Mouse (Mus musculus) kidney, adult 2 months (tissue): ENCODE measurements around the gene Susd4. TPM values are rescaled to one million over a fixed set of nuclear protein-coding genes. Genes with fewer than 3 reads are reported as not detected.

Source experiments
- DNase-seq: peaks from one replicate; pipeline ENCODE4 v3.0.0; 2021
- H3K27ac ChIP-seq: fragments of 200-500 bp; 2 replicates; pipeline ENCODE4 v1.5.1; 2012; ENCODE audit warnings: low read depth, low read length, control low read depth, inconsistent platforms; ENCODE audit not compliant: insufficient read depth
- H3K27me3 ChIP-seq: fragments of 200-500 bp; replicated peaks from 2 replicates; pipeline ENCODE4 v1.6.1; 2012; ENCODE audit warnings: mild to moderate bottlenecking, moderate library complexity, low read length, inconsistent platforms; ENCODE audit not compliant: control insufficient read depth, insufficient read depth
- H3K36me3 ChIP-seq: fragments of 200-500 bp; 2 replicates; pipeline ENCODE4 v1.6.1; 2012; ENCODE audit warnings: mild to moderate bottlenecking, moderate library complexity, low read length, inconsistent platforms; ENCODE audit not compliant: control insufficient read depth, insufficient read depth
- H3K4me1 ChIP-seq: fragments of 200-500 bp; 2 replicates; pipeline ENCODE4 v1.6.1; 2011; ENCODE audit warnings: low read length; ENCODE audit not compliant: control insufficient read depth, insufficient read depth
- H3K4me3 ChIP-seq: fragments of 200-500 bp; 2 replicates; pipeline ENCODE4 v1.5.1; 2011; ENCODE audit warnings: mild to moderate bottlenecking, low read depth, low read length, control low read depth; ENCODE audit not compliant: insufficient read depth
- CTCF ChIP-seq: fragments of 200-500 bp; conservative IDR thresholded peaks from 2 replicates; pipeline ENCODE4 v1.5.1; 2011; ENCODE audit warnings: low read depth, mild to moderate bottlenecking, control low read depth, low read length, moderate library complexity, mixed read lengths; ENCODE audit not compliant: insufficient read depth, insufficient read length
- POLR2A ChIP-seq: fragments of 200-500 bp; IDR thresholded peaks from one replicate; pipeline ENCODE4 v1.6.1; 2011; ENCODE audit warnings: low read depth, low read length, control low read depth
- WGBS: fragments of 180-500 bp; shearing (Covaris S2); methylation state at CpG from one replicate; pipeline ENCODE4 v1.1.7; 2018; 5-methylcytosine and 5-hydroxymethylcytosine counted together
- polyA plus RNA-seq: library from polyadenylated mRNA; depleted of rRNA; stranded (reverse); fragments of >200 nt; gene quantifications from 2 replicates; pipeline ENCODE4 v1.2.3, GENCODE M21; 2012; rRNA removed

The Susd4 gene
- polyA plus RNA-seq = 6.7 and 7.5 TPM in 2 replicates

DNA sequence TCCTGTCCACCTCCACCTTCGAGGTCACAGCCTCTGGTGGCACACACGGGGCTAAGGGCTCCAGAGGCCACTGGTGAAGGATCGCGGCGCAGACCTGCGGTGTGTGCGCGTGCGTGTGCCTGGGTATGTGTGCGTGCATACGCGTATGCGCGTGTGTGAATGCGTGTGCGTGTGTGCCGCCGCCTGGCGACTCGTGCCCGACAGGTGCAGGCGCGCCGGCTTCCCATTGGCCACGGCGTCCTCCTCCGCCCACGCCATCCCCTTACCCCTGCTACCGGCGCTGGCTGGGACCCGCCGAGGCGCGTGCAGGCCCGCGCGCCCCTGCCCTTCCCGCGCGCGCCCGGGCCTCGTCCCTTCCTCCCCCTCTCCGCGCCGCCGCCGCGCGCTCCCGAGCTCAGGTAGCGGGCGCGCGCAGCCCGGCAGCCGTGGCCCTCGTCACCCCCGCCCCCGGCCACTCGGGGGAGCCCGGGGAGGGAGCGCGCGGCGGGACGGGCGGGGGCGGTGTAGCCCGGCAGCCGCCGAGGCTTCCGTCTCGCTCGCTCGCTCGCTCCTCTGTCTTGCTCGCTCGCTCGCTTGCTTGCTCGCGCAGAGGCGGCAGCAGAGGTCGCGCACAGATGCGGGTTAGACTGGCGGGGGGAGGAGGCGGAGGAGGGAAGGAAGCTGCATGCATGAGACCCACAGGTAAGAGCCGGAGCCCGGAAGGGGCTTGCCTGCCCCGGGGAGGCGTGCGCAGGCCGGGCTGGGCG lies at the start of gene Susd4:
Gene Susd4 (plus strand): TSS at position 145 of the 746 bp plus-strand sequence.
- Histone ChIP-seq H3K27me3 (no peaks in the 10 kb centered on the region), H3K4me1 (no peaks in the 10 kb centered on the region; the same call in 1 of the 2 replicates), H3K27ac (no peak within 1 kb of the TSS), H3K4me3 (peak within 1 kb of the TSS; percentile 88), H3K36me3 (no peaks in the 10 kb centered on the region)
- no peak for TF ChIP-seq POLR2A
- TF ChIP-seq CTCF = no peak
- peak; percentile 31 for DNase-seq
- 2% methylated on average over 93 of the region's 95 CpGs for WGBS

DNA sequence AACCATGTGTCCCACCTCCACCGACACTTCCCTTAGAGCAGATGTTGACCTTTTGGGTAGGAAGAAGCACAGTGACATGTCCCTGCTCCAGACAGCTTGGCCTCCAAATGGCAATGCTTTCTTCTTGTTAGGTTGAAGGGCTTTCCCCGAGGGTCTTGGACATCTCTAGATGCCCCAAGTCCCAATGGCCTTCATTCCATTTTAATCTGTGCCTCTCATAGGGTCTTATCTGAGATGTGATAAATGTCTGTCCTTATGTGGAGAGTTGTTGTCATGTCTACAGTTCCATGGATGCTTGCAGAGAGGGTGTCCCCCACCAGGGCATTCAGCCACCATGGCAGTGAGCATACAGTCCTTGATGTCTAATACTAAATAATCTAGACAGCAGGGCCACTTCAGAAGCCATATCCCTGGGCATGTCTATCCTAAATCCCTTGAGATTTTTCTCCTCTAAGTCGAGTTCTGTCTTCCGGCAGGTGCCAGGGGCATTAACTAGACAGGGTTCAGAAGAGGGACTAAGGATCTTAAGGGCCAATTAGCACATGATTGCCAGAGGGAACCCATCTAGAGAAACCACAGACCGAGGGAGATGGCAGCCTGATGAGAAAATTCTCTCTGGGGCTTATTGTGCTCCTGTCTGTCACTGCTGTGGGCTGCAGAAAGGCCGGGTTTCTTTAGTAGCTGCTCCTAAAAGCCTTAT lies 49.3 kb upstream of the Susd4 start:
- H3K4me1 ChIP-seq = no peaks in the 10 kb centered on the region
- TF ChIP-seq POLR2A = no peak
- TF ChIP-seq CTCF = no peak
- no peak overlapping the region for H3K4me3 ChIP-seq
- H3K27me3 ChIP-seq = no peaks in the 10 kb centered on the region
- no peak overlapping the region for H3K27ac ChIP-seq
- DNase-seq = no peak
- 74% methylated on average over 6 of the region's 6 CpGs for WGBS
- H3K36me3 ChIP-seq = no peaks in the 10 kb centered on the region

DNA sequence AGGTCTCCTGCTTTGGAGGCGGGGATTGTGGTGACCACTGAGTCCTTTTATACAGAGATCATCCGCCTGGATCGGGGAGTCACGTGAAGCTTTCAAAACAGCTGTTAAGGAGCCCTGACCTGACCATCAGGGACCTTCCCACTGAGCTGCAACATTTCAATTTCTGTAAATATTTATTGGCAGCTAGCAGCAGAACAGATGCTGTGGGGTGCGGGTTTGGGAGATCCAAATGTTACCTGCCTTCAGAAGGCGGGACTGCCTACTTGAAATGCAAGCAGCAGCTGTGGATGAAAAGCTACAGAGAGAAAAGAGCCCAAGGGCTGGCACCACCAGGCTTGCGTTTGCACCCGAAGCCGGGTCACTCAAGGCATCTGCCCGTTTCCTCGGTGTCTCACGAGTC lies 36.1 kb upstream of the Susd4 start:
- Histone ChIP-seq H3K27me3 (no peaks in the 10 kb centered on the region), H3K36me3 (no peaks in the 10 kb centered on the region), H3K4me1 (no peaks in the 10 kb centered on the region), H3K27ac (no peak overlapping the region), H3K4me3 (no peak overlapping the region)
- TF ChIP-seq POLR2A (no peak), CTCF (no peak)
- DNase-seq = peak; percentile 43
- WGBS = 66% methylated on average over 12 of the region's 12 CpGs

DNA sequence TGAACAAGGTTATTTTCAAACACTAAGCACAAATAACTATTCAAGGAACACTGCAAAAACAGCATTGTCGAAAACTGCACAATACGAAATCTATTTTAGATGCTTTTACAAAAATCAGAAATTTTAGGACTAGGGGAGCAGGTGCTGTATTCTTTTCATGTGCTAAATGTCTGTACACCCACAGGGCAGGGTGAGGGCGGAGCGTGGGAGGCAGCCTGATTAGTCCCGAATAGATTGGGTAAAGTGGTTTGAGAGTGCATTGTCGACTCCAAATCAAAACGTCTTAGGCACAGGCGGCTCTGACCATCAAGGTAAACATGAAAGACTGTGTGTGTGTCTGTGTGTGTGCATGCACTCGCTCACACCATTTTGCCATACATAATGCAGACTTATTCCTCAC lies 34.7 kb upstream of the Susd4 start:
- Histone ChIP-seq H3K36me3 (no peaks in the 10 kb centered on the region), H3K4me1 (no peaks in the 10 kb centered on the region), H3K27ac (no peak overlapping the region), H3K27me3 (no peaks in the 10 kb centered on the region), H3K4me3 (no peak overlapping the region)
- DNase-seq = no peak
- WGBS = 79% methylated on average over 9 of the region's 9 CpGs
- TF ChIP-seq POLR2A (no peak), CTCF (no peak)

DNA sequence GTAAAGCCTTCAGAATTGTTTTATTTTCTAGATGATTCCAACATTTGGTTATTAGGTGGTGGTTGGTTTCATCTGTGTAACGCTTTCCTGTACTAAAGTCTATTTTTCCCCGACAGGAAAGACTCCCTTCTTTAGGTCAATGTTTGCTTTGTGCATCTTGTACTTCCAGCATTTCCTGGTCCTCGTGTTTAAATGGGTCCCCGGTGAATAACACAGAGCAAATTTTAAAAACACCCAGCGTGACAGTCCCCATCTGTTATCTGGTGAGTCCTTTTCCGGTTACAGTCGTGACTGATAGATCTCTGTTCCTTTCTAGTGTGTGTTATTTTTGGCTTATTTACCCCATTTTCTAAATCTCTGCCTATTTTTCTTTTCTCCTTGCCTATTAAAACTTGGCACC lies 31.0 kb upstream of the Susd4 start:
- Histone ChIP-seq H3K4me3 (no peak overlapping the region), H3K27me3 (no peaks in the 10 kb centered on the region), H3K27ac (no peak overlapping the region), H3K36me3 (no peaks in the 10 kb centered on the region), H3K4me1 (no peaks in the 10 kb centered on the region)
- WGBS = 34% methylated on average over 7 of the region's 7 CpGs
- peak; percentile 39 for DNase-seq
- TF ChIP-seq POLR2A (no peak), CTCF (no peak)

DNA sequence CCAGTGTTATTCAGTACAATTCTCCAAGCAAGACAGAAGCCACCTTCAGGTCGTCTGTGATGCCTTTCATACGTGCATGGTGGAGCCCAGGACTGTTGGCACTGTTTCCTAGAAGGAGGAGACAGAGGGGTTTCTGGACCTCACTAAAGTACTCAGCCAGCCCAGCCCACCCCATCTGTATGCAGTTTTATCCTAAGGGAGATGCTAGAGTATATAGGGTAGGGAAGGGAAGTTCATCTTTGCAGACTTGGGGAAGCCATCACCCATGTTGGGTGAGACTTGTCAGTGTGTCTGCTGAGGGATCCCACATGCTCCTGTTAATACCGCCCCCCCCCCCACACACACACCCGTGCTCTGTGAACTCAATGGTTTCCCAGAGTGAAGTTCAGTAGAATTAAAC lies 27.8 kb upstream of the Susd4 start:
- no peak for DNase-seq
- Histone ChIP-seq H3K36me3 (no peaks in the 10 kb centered on the region), H3K4me3 (no peak overlapping the region), H3K27ac (no peak overlapping the region), H3K27me3 (no peaks in the 10 kb centered on the region), H3K4me1 (no peaks in the 10 kb centered on the region)
- TF ChIP-seq POLR2A (no peak), CTCF (no peak)
- 68% methylated on average over 4 of the region's 4 CpGs for WGBS

DNA sequence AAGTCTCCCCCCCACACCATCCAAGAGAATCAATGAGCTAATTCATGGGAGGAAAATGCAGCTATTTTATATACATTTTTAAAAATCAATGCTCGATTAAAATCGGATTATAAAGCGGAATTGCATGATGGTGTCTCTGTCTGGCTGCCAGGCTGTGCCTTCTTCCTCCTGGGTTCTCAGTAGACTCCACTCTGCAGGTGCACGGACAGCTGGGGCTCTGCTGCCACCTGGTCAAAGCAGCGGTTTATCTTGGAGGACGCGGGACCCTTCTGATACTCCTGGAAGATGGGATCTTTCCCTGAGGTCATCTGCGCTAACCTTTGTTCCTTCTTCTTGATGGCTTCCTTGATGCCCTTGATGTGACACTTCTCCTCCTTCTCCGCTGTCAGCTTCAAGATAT lies 16.6 kb upstream of the Susd4 start:
- 94% methylated on average over 9 of the region's 9 CpGs for WGBS
- Histone ChIP-seq H3K36me3 (no peaks in the 10 kb centered on the region), H3K4me1 (no peaks in the 10 kb centered on the region), H3K27ac (no peak overlapping the region), H3K4me3 (no peak overlapping the region), H3K27me3 (no peaks in the 10 kb centered on the region)
- no peak for DNase-seq
- TF ChIP-seq CTCF (no peak), POLR2A (no peak)
